Mouse (Mus musculus) CD4-positive, CD25-positive, alpha-beta regulatory T cell, adult 2 months (primary cell): Measurements from ENCODE around the gene Cbr2.

ENCODE experiments used
- DNase-seq: peaks from one replicate; pipeline ENCODE4 v3.0.0-alpha.2; 2012; ENCODE audit warnings: low read depth, low spot score

Gene Cbr2

GRCm38 (mm10) chr11:120731395-120731794, 519 bp downstream of the Cbr2 start:
- no peak for DNase-seq

- DNase-seq: no peak
Observed at GRCm38 (mm10) chr11:120730331-120730870, 1.5 kb downstream of the Cbr2 start.

- peak; percentile 62 for DNase-seq
Observed at GRCm38 (mm10) chr11:120729432-120730050, 2.4 kb downstream of the Cbr2 start.

GRCm38 (mm10) chr11:120728530-120729240, 3.2 kb downstream of the Cbr2 start:
- DNase-seq: no peak

GRCm38 (mm10) chr11:120727564-120727963, 4.3 kb downstream of the Cbr2 start:
- DNase-seq: no peak

- DNase-seq: peak; percentile 75
Observed at GRCm38 (mm10) chr11:120727169-120727527, 4.8 kb downstream of the Cbr2 start, which contains the start of gene Dcxr. Dcxr (minus strand) TSS chr11:120727281.

GRCm38 (mm10) chr11:120726243-120727168, 5.4 kb downstream of the Cbr2 start:
- no peak for DNase-seq

- no peak for DNase-seq
Observed at GRCm38 (mm10) chr11:120723509-120723908, 8.4 kb downstream of the Cbr2 start.

- no peak for DNase-seq
Observed at GRCm38 (mm10) chr11:120722761-120723382, 9.0 kb downstream of the Cbr2 start.

- no peak for DNase-seq
Observed at GRCm38 (mm10) chr11:120722067-120722630, 9.8 kb downstream of the Cbr2 start.

GRCm38 (mm10) chr11:120721124-120722066, 10.5 kb downstream of the Cbr2 start, which contains the start of gene Rac3:
Rac3 (plus strand) TSS chr11:120721470.
- peak; percentile 65 for DNase-seq

GRCm38 (mm10) chr11:120720450-120720849, 11.5 kb downstream of the Cbr2 start:
- peak; percentile 94 for DNase-seq

- no peak for DNase-seq
Observed at GRCm38 (mm10) chr11:120719841-120720376, 12.0 kb downstream of the Cbr2 start.

GRCm38 (mm10) chr11:120719242-120719641, 12.7 kb downstream of the Cbr2 start:
- DNase-seq: no peak

GRCm38 (mm10) chr11:120715131-120715530, 16.8 kb downstream of the Cbr2 start:
- DNase-seq: no peak

- DNase-seq: no peak
Observed at GRCm38 (mm10) chr11:120714546-120714945, 17.4 kb downstream of the Cbr2 start.

- DNase-seq: peak; percentile 98
Observed at GRCm38 (mm10) chr11:120713580-120714518, 18.1 kb downstream of the Cbr2 start, which contains the start of the genes Cenpx and Lrrc45. Cenpx (minus strand) TSS chr11:120713738. Lrrc45 (plus strand) TSS chr11:120713925.
